Mouse (Mus musculus) C2C12 (cell line): ENCODE measurements around the gene Mob2.

Source experiments
- CEBPB ChIP-seq: IDR thresholded peaks from one replicate; pipeline ENCODE4 v1.6.1; 2011; ENCODE audit warnings: low read depth, mild to moderate bottlenecking, control low read depth, moderate library complexity
- CTCF ChIP-seq: IDR thresholded peaks from one replicate; pipeline ENCODE4 v1.5.1; 2011; ENCODE audit not compliant: control insufficient read depth, insufficient read depth, insufficient read length
- FOSL1 ChIP-seq: IDR thresholded peaks from one replicate; pipeline ENCODE4 v1.8.0; 2011; ENCODE audit warnings: mild to moderate bottlenecking, low read length; ENCODE audit not compliant: poor library complexity, insufficient read depth, severe bottlenecking
- MAX ChIP-seq: IDR thresholded peaks from one replicate; pipeline ENCODE4 v1.6.1; 2011; ENCODE audit warnings: mild to moderate bottlenecking, control low read depth
- MYOD1 ChIP-seq: IDR thresholded peaks from one replicate; pipeline ENCODE4 v1.6.1; 2011; ENCODE audit warnings: low read depth; ENCODE audit not compliant: control insufficient read depth, insufficient read length
- MYOG ChIP-seq: IDR thresholded peaks from one replicate; pipeline ENCODE4 v1.6.1; 2011; ENCODE audit not compliant: control insufficient read depth, insufficient read length; ENCODE audit errors: extremely low read depth
- USF1 ChIP-seq: IDR thresholded peaks from one replicate; pipeline ENCODE4 v1.6.1; 2011; ENCODE audit warnings: low read depth, mild to moderate bottlenecking, control low read depth, moderate library complexity

DNA sequence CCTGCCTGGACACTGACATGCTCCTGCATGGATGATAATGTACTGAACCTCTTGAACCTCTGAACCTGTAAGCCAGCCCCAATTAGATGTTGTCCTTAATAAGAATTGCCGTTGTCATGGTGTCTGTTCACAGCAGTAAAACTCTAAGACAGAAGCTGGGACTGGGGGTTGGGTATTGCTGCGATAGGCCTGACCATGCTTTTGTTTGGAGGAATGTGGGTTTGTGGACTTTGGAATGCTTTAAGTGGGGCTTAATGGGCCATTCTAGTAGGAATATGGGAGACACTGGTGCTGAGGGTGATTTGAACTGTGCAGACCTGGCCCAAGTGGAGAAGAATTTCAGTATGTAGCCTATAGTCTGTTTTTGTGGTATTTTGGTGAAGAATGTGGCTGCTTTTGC lies 15.5 kb downstream of the Mob2 start:
- no peak for TF ChIP-seq MAX
- no peak for TF ChIP-seq USF1
- no peak for TF ChIP-seq CTCF
- TF ChIP-seq MYOD1 = no peak
- no peak for TF ChIP-seq MYOG
- TF ChIP-seq FOSL1 = no peak
- TF ChIP-seq CEBPB = no peak
